Mouse (Mus musculus) liver (tissue): ENCODE measurements around the gene Dock4.

Source experiments
- DNase-seq: peaks from one replicate; pipeline ENCODE4 v3.0.0-alpha.2; 2020; ENCODE audit warnings: mixed read lengths

Dock4 gene

GRCm38 (mm10) chr12:40893741-40894140, 448.0 kb downstream of the Dock4 start:
- DNase-seq, result no peak

- DNase-seq, result no peak
Observed at GRCm38 (mm10) chr12:40894695-40895094, 448.9 kb downstream of the Dock4 start.
